Mouse (Mus musculus) stomach, postnatal 0 days (tissue): Measurements from ENCODE around the gene Med13l.

Experiments
- CTCF ChIP-seq: IDR thresholded peaks from 2 replicates; pipeline ENCODE4 v1.5.1; 2016; ENCODE audit warnings: antibody characterized with exemption, low read depth, mild to moderate bottlenecking, moderate library complexity
- EP300 ChIP-seq: optimal IDR thresholded peaks from 2 replicates; pipeline ENCODE3; 2016; ENCODE audit warnings: antibody characterized with exemption

DNA sequence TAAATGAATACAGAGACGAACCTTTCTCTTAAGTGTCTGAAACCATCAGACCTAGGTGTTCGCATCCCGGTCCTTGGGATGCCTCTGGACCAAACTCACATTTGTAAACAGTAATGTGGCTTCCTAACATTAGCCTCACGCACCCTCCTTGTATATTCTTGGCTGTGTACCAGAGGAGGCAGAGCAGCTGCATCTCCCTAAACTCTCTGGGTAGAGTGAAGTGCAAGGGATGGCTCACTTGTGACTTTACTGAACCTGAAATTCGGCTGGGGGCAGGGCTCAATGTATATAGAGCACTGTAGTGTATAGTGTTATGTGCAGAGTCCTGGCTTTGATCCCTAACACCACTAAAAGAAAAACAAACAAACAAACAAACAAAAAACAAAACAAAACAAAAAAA is 45.6 kb upstream of the Med13l start:
- TF ChIP-seq CTCF (no peak), EP300 (no peak)
